Mouse (Mus musculus) brain, embryonic 14.5 days (tissue): ENCODE results near the gene Tmed9.

Experiments used
- CTCF ChIP-seq: fragments of 200-500 bp; IDR thresholded peaks from 2 replicates; pipeline ENCODE4 v1.5.1; 2012; ENCODE audit warnings: inconsistent platforms, mild to moderate bottlenecking, moderate library complexity, borderline replicate concordance; ENCODE audit not compliant: insufficient read depth, insufficient read length; ENCODE audit errors: extremely low read depth
- POLR2A ChIP-seq: fragments of 200-500 bp; IDR thresholded peaks from 2 replicates; pipeline ENCODE4 v1.6.1; 2012; ENCODE audit warnings: mild to moderate bottlenecking, inconsistent platforms, borderline replicate concordance; ENCODE audit not compliant: poor library complexity, insufficient read depth, insufficient read length, severe bottlenecking; ENCODE audit errors: extremely low read depth

DNA sequence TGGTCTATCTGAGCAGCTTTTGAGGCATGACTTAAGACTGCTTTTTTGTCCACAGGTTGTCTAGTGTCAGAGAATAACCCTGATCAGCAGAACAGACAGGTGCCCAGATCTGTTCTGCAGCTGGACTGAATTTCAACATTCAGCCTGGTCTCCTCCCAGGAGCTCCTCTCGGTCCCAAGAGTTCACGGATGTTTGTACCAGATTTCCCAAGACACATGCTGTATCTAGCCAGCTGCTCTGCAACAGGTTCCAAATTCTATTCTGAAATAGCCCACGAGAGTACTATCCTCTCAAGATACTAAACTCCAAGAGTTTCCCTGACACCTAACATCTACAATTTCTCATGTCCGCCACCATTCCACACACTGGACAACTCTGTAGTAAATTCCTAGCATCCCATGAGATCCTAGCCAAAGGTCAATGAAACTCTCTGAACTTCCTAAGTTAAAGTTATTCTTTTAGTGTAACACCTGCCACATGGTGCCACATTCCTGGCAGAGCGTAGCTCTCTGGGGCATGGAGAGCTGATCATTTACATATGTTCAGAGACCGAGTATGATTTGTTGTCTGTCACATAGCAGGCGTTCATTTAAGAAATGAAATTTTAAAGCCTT lies 10.2 kb upstream of the Tmed9 start:
- TF ChIP-seq POLR2A (no peak), CTCF (no peak)
